Mouse (Mus musculus) thymus, postnatal 25 days (tissue): ENCODE results near the gene Wdr54.
A peak's percentile ranks its signal among the peaks of the same experiment; 100 is the strongest.

ENCODE experiments used
- DNase-seq: peaks from one replicate; pipeline ENCODE4 v3.0.0; 2022

The Wdr54 gene

GRCm38 (mm10) chr6:83124851-83125312 is 31.3 kb downstream of the Wdr54 start:
- peak; percentile 82 for DNase-seq

- DNase-seq = no peak
These were observed 33.2 kb downstream of the Wdr54 start for GRCm38 (mm10) chr6:83122961-83123360.

- DNase-seq = no peak
These were observed 34.1 kb downstream of the Wdr54 start for GRCm38 (mm10) chr6:83121863-83122710.

- peak; percentile 90 for DNase-seq
These were observed 35.0 kb downstream of the Wdr54 start, which contains the start of gene Wbp1 for GRCm38 (mm10) chr6:83120930-83121862. TSS of gene Wbp1 (minus strand) at chr6:83121559.

GRCm38 (mm10) chr6:83119734-83120051 is 36.5 kb downstream of the Wdr54 start:
- no peak for DNase-seq

- no peak for DNase-seq
These were observed 37.1 kb downstream of the Wdr54 start for GRCm38 (mm10) chr6:83118825-83119733.

- no peak for DNase-seq
These were observed 37.8 kb downstream of the Wdr54 start for GRCm38 (mm10) chr6:83118369-83118768.

- DNase-seq = no peak
These were observed 38.6 kb downstream of the Wdr54 start for GRCm38 (mm10) chr6:83117616-83118015.

- DNase-seq = no peak
These were observed 39.1 kb downstream of the Wdr54 start for GRCm38 (mm10) chr6:83117165-83117438.

GRCm38 (mm10) chr6:83116373-83117164 is 39.6 kb downstream of the Wdr54 start:
- no peak for DNase-seq

GRCm38 (mm10) chr6:83115682-83116372 is 40.4 kb downstream of the Wdr54 start:
- DNase-seq = no peak

- peak; percentile 93 for DNase-seq
These were observed 41.1 kb downstream of the Wdr54 start, which contains the start of gene Mogs for GRCm38 (mm10) chr6:83115011-83115671. TSS of gene Mogs (plus strand) at chr6:83115496.

GRCm38 (mm10) chr6:83111510-83112136 is 44.6 kb downstream of the Wdr54 start:
- DNase-seq = no peak

- peak; percentile 72 for DNase-seq
These were observed 47.2 kb downstream of the Wdr54 start, which contains the start of gene Mrpl53 for GRCm38 (mm10) chr6:83108762-83109668. TSS of gene Mrpl53 (plus strand) at chr6:83109040.

GRCm38 (mm10) chr6:83107566-83108400 is 48.4 kb downstream of the Wdr54 start:
- peak; percentile 85 for DNase-seq

GRCm38 (mm10) chr6:83104158-83104557 is 52.0 kb downstream of the Wdr54 start:
- no peak for DNase-seq

- DNase-seq = no peak
These were observed 53.0 kb downstream of the Wdr54 start for GRCm38 (mm10) chr6:83103130-83103650.
